Mouse (Mus musculus): Measurements from ENCODE around the gene Slco3a1. TPM values are rescaled to one million over a fixed set of nuclear protein-coding genes. Genes with fewer than 3 reads are reported as not detected.

Gene Slco3a1
- total and polyA plus RNA-seq, 3 experiments = 0.11 TPM; not detected in 2

DNA sequence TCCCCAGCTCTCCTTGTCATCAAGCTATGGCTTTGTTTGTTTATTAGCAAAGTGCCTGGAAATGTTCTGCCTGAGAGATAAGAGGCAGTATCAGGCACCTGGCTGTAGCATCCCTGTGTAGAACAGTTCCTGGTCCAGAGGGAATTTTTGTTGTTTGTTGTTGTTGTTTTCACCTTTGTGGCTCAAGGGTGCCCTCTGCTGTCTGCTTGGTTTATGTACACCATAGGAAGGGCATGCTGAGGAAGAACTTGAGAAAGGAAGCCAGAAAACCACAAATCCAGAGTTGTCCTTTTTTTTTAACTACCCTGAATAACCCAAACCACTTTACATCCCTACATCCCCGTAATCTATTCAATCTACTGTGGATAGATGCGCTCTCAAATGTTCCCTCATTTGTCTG is 191.1 kb downstream of the Slco3a1 start:
- Histone ChIP-seq H3K4me3 (ENCODE audit: low read depth, low read length) (no peak overlapping the region), H3K9me3 (replicated peaks) (peaks cover 54% of the 10 kb centered on the region), H3K4me1 (ENCODE audit: insufficient read depth, low read depth, low read length) (no peaks in the 10 kb centered on the region), H3K27me3 (ENCODE audit: insufficient read depth, low read length) (no peaks in the 10 kb centered on the region), H3K36me3 (replicated peaks) (no peaks in the 10 kb centered on the region)
- no peak for DNase-seq (ENCODE audit: low spot score)
- ATAC-seq (ENCODE audit: extremely low read depth, insufficient number of reproducible peaks, low FRiP score, poor library complexity, severe bottlenecking) = no peak
- TF ChIP-seq CTCF (IDR thresholded peaks at IDR 0.05; ENCODE audit: low read depth, low read length) (no peak), GATA1 (IDR thresholded peaks at IDR 0.05; ENCODE audit: borderline replicate concordance, low read length) (no peak), GATA2 (IDR thresholded peaks at IDR 0.05; ENCODE audit: borderline replicate concordance, low read depth, low read length) (no peak), POLR2AphosphoS5 (IDR thresholded peaks at IDR 0.05; ENCODE audit: insufficient replicate concordance, low read depth, low read length) (no peak), TAL1 (conservative IDR thresholded peaks at IDR 0.05; ENCODE audit: low read depth, low read length) (no peak)

DNA sequence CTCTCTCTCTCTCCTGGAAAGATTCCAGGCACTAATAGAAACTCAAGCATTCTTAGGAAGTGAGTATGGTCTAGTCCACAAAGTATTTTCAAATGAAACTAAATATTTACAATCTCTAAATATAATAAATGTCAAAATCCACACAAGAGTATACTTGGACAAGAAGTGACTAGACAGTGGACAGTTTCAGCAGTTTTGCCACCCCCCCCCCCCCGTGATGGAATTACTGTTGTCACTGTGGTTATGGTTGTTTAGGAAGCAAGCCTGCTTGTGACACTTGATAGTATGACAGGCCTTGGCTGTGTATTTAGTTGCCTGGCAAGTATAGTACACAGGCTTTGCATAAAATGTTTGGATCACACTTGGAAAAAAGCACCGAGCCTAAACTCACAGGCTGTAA is 192.9 kb downstream of the Slco3a1 start:
- ATAC-seq (ENCODE audit: extremely low read depth, insufficient number of reproducible peaks, low FRiP score, poor library complexity, severe bottlenecking) (no peak), DNase-seq (ENCODE audit: low spot score) (no peak)
- Histone ChIP-seq H3K9me3 (replicated peaks) (peaks cover 41% of the 10 kb centered on the region), H3K27me3 (ENCODE audit: insufficient read depth, low read length) (no peaks in the 10 kb centered on the region), H3K4me3 (ENCODE audit: low read depth, low read length) (no peak overlapping the region), H3K36me3 (replicated peaks) (no peaks in the 10 kb centered on the region), H3K4me1 (ENCODE audit: insufficient read depth, low read depth, low read length) (no peaks in the 10 kb centered on the region)
- TF ChIP-seq CTCF (IDR thresholded peaks at IDR 0.05; ENCODE audit: low read depth, low read length) = no peak
- TF ChIP-seq GATA1 (IDR thresholded peaks at IDR 0.05; ENCODE audit: borderline replicate concordance, low read length) = no peak
- TF ChIP-seq TAL1 (conservative IDR thresholded peaks at IDR 0.05; ENCODE audit: low read depth, low read length) = no peak

DNA sequence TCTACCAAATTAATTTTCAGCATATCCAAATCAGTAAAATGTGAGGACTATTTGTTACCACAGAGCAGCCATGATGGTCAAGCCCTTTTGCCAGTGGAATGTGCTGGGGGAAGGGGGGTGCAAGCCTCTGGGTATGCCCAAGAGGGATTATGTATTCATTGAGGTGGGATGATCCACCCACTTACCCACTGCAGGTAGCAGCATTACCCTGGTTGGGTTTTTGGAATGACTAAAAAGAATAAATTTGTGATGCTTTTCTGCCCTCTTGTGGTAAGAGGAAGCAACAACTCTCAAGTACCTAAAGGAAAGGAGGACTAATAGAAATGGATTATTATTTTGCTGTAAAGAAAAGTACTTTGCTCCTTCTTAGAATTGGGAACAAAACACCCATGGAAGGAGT is 197.6 kb downstream of the Slco3a1 start:
- Histone ChIP-seq H3K4me3 (ENCODE audit: low read depth, low read length) (no peak overlapping the region), H3K36me3 (replicated peaks) (no peaks in the 10 kb centered on the region), H3K27me3 (ENCODE audit: insufficient read depth, low read length) (no peaks in the 10 kb centered on the region), H3K4me1 (ENCODE audit: insufficient read depth, low read depth, low read length) (no peaks in the 10 kb centered on the region), H3K9me3 (replicated peaks) (peaks cover 42% of the 10 kb centered on the region)
- no peak for ATAC-seq (ENCODE audit: extremely low read depth, insufficient number of reproducible peaks, low FRiP score, poor library complexity, severe bottlenecking)
- no peak for DNase-seq (ENCODE audit: low spot score)
- TF ChIP-seq POLR2AphosphoS5 (IDR thresholded peaks at IDR 0.05; ENCODE audit: insufficient replicate concordance, low read depth, low read length) (no peak), GATA2 (IDR thresholded peaks at IDR 0.05; ENCODE audit: borderline replicate concordance, low read depth, low read length) (no peak)

- no peak for ATAC-seq (ENCODE audit: extremely low read depth, insufficient number of reproducible peaks, low FRiP score, poor library complexity, severe bottlenecking)
- H3K36me3 ChIP-seq (replicated peaks) = no peaks in the 10 kb centered on the region
- H3K4me3 ChIP-seq (ENCODE audit: low read depth, low read length) = no peak overlapping the region
- no peaks in the 10 kb centered on the region for H3K4me1 ChIP-seq (ENCODE audit: insufficient read depth, low read depth, low read length)
- peaks cover 33% of the 10 kb centered on the region for H3K9me3 ChIP-seq (replicated peaks)
- DNase-seq (ENCODE audit: low spot score) = no peak
- H3K27me3 ChIP-seq (ENCODE audit: insufficient read depth, low read length) = no peaks in the 10 kb centered on the region
- TF ChIP-seq CTCF (IDR thresholded peaks at IDR 0.05; ENCODE audit: low read depth, low read length) (no peak), POLR2AphosphoS5 (IDR thresholded peaks at IDR 0.05; ENCODE audit: insufficient replicate concordance, low read depth, low read length) (no peak), GATA1 (IDR thresholded peaks at IDR 0.05; ENCODE audit: borderline replicate concordance, low read length) (no peak), GATA2 (IDR thresholded peaks at IDR 0.05; ENCODE audit: borderline replicate concordance, low read depth, low read length) (no peak), TAL1 (conservative IDR thresholded peaks at IDR 0.05; ENCODE audit: low read depth, low read length) (no peak)
Observed at GRCm38 (mm10) chr7:74354527-74355256, 199.9 kb downstream of the Slco3a1 start.

DNA sequence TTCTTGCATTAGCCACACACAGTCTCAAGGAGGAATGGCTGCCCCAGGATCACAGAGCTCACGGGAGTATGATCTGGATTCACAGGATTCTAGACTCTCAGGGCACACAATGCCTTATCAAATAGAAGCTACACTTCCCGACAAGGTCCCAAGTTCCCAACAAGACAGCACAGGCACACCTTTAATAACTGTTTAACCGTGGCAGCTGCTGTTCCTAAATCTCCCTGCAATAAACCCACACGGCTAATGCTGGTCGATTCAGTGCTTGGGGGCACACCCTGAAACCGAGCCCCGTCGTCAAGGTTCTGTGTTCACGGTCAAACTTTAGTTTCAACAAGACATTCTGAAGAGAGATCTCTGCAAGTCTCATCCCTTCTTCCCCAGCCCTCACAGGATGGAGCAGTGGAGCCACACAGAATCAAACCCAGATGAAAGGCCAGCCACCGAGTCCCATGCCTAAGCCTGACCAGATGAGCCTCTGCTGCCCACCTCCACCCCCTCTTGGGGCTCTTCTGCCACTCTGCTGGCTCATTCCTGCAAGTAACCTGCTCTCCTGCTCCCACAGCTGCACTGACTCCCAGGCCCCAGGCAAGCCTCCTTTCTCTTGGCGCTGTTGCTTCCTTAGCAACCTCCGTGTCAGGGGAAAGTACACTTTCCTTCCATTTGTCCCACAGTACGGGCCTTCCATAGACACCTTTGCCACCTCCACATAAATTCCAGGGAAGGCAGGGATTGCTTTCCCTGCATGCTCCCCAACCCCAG is 200.7 kb downstream of the Slco3a1 start:
- H3K36me3 ChIP-seq (replicated peaks) = no peaks in the 10 kb centered on the region
- no peak overlapping the region for H3K4me3 ChIP-seq (ENCODE audit: low read depth, low read length)
- DNase-seq (ENCODE audit: low spot score) = no peak
- ATAC-seq (ENCODE audit: extremely low read depth, insufficient number of reproducible peaks, low FRiP score, poor library complexity, severe bottlenecking) = no peak
- no peak for TF ChIP-seq GATA2 (IDR thresholded peaks at IDR 0.05; ENCODE audit: borderline replicate concordance, low read depth, low read length)
- TF ChIP-seq TAL1 (conservative IDR thresholded peaks at IDR 0.05; ENCODE audit: low read depth, low read length) = no peak
- no peak for TF ChIP-seq POLR2AphosphoS5 (IDR thresholded peaks at IDR 0.05; ENCODE audit: insufficient replicate concordance, low read depth, low read length)
- TF ChIP-seq GATA1 (IDR thresholded peaks at IDR 0.05; ENCODE audit: borderline replicate concordance, low read length) = no peak
- no peak for TF ChIP-seq CTCF (IDR thresholded peaks at IDR 0.05; ENCODE audit: low read depth, low read length)
- peaks cover 39% of the 10 kb centered on the region for H3K9me3 ChIP-seq (replicated peaks)
- H3K4me1 ChIP-seq (ENCODE audit: insufficient read depth, low read depth, low read length) = no peaks in the 10 kb centered on the region
- H3K27me3 ChIP-seq (ENCODE audit: insufficient read depth, low read length) = no peaks in the 10 kb centered on the region

- H3K36me3 ChIP-seq (replicated peaks) = no peaks in the 10 kb centered on the region
- ATAC-seq (ENCODE audit: extremely low read depth, insufficient number of reproducible peaks, low FRiP score, poor library complexity, severe bottlenecking) (no peak), DNase-seq (ENCODE audit: low spot score) (no peak)
- TF ChIP-seq CTCF (IDR thresholded peaks at IDR 0.05; ENCODE audit: low read depth, low read length) (no peak), TAL1 (conservative IDR thresholded peaks at IDR 0.05; ENCODE audit: low read depth, low read length) (no peak), POLR2AphosphoS5 (IDR thresholded peaks at IDR 0.05; ENCODE audit: insufficient replicate concordance, low read depth, low read length) (no peak), GATA2 (IDR thresholded peaks at IDR 0.05; ENCODE audit: borderline replicate concordance, low read depth, low read length) (no peak), GATA1 (IDR thresholded peaks at IDR 0.05; ENCODE audit: borderline replicate concordance, low read length) (no peak)
- no peaks in the 10 kb centered on the region for H3K27me3 ChIP-seq (ENCODE audit: insufficient read depth, low read length)
- no peak overlapping the region for H3K4me3 ChIP-seq (ENCODE audit: low read depth, low read length)
- no peaks in the 10 kb centered on the region for H3K4me1 ChIP-seq (ENCODE audit: insufficient read depth, low read depth, low read length)
- peaks cover 44% of the 10 kb centered on the region for H3K9me3 ChIP-seq (replicated peaks)
Observed at GRCm38 (mm10) chr7:74353240-74353639, 201.3 kb downstream of the Slco3a1 start.
